Mouse (Mus musculus): ENCODE measurements around the gene Ly6c1. TPM values are rescaled to one million over a fixed set of nuclear protein-coding genes. Genes with fewer than 3 reads are reported as not detected.

Gene Ly6c1
- polyA plus RNA-seq (2012; rRNA removed) = 125 and 131 TPM in 2 replicates

GRCm38 (mm10) chr15:75048642-75049261 is at the start of gene Ly6c1:
Gene Ly6c1 (minus strand): TSS chr15:75048830.

Other genes with a start within 250 kb of the Ly6c1 start
- not detected in 2 replicates for gene Gml2, start 229.8 kb downstream of the Ly6c1 start, polyA plus RNA-seq (2012; rRNA removed)
- gene 2010109I03Rik, start 151.8 kb downstream of the Ly6c1 start, polyA plus RNA-seq (2012; rRNA removed) = 109 and 119 TPM in 2 replicates
- gene Ly6i, start 65.4 kb downstream of the Ly6c1 start, polyA plus RNA-seq (2012; rRNA removed) = 0.22 TPM in 1 of 2 replicates, not detected in the other
- 150 and 174 TPM in 2 replicates for gene Ly6a, start 50.8 kb downstream of the Ly6c1 start, polyA plus RNA-seq (2012; rRNA removed)
- gene Ly6c2, start 63.1 kb upstream of the Ly6c1 start, polyA plus RNA-seq (2012; rRNA removed) = 50.6 and 53.8 TPM in 2 replicates
- gene Ly6g, start 106.4 kb upstream of the Ly6c1 start, polyA plus RNA-seq (2012; rRNA removed) = 65.4 and 70.3 TPM in 2 replicates
- gene BC025446, start 167.5 kb upstream of the Ly6c1 start, polyA plus RNA-seq (2012; rRNA removed) = 6.0 and 7.3 TPM in 2 replicates
- not detected in 2 replicates for gene Ly6f, start 219.6 kb upstream of the Ly6c1 start, polyA plus RNA-seq (2012; rRNA removed)